8 mouse cellular contexts compared by ENCODE assay signal in genomic region chr9:13297122-13297667, GRCm38 (mm10). TPM values are rescaled to one million over a fixed set of nuclear protein-coding genes. Genes with fewer than 3 reads are reported as not detected.
A peak's percentile ranks its signal among the peaks of the same experiment; 100 is the strongest.
DNase-seq lines count a peak whose midpoint lies in the region; ATAC-seq and TF ChIP-seq lines count a peak whose summit lies in the region.

No protein-coding gene starts in this region.

- under 1% methylated on average over 12 of the region's 12 CpGs for WGBS in embryonic facial prominence, embryonic 14.5 days
- WGBS in intestine, embryonic 14.5 days: 0% methylated on average over 12 of the region's 12 CpGs

- peak overlapping the region; percentile 98 for H3K4me2 ChIP-seq in embryonic facial prominence, embryonic 14.5 days (ENCODE audit: low read depth, low read length)
- peak overlapping the region; percentile 98 for H3K4me2 ChIP-seq in intestine, embryonic 14.5 days (ENCODE audit: low read length)

- peak overlapping the region; percentile 86 for H3K4me3 ChIP-seq in gastrocnemius, adult 2 months
- H3K4me3 ChIP-seq in C2C12 (ENCODE audit: insufficient read depth, poor library complexity, severe bottlenecking): peak overlapping the region; percentile 43
- peak overlapping the region; percentile 56 for H3K4me3 ChIP-seq in embryonic facial prominence, embryonic 14.5 days (ENCODE audit: low read depth, low read length)
- H3K4me3 ChIP-seq in intestine, embryonic 14.5 days (ENCODE audit: low read depth, low read length): peak overlapping the region; percentile 46

- H3K79me3 ChIP-seq in C2C12 (ENCODE audit: low read depth): peaks cover 2% of the 10 kb centered on the region

- TF ChIP-seq CTCF in gastrocnemius, adult 2 months (IDR thresholded peaks at IDR 0.05): no peak
- TF ChIP-seq CTCF in C2C12 (IDR thresholded peaks at IDR 0.05; ENCODE audit: control insufficient read depth, insufficient read depth, insufficient read length): no peak

- no peaks in the 10 kb centered on the region for H3K9me3 ChIP-seq in embryonic facial prominence, embryonic 14.5 days (ENCODE audit: control insufficient read depth, low read length)
- H3K9me3 ChIP-seq in intestine, embryonic 14.5 days (ENCODE audit: control insufficient read depth, low read length): no peaks in the 10 kb centered on the region

- ATAC-seq in embryonic facial prominence, embryonic 14.5 days (ENCODE audit: low read depth): no peak
- no peak; the same call in 1 of the 2 replicates for ATAC-seq in intestine, embryonic 14.5 days (replicated peaks; ENCODE audit: low FRiP score, low TSS enrichment, low read depth)

- intact Hi-C loops in gastrocnemius, adult 2 months (cut with DNase I): loop anchor here (2.0 to 5.0 kb wide), 4 partner anchors 50 to 420 kb away; partner anchors contain the start of genes Ccdc82 and Jrkl

- H3K36me3 ChIP-seq in C2C12 (ENCODE audit: control insufficient read depth, insufficient read depth): no peaks in the 10 kb centered on the region
- H3K36me3 ChIP-seq in embryonic facial prominence, embryonic 14.5 days (ENCODE audit: control insufficient read depth, insufficient read depth, low read length): no peaks in the 10 kb centered on the region
- H3K36me3 ChIP-seq in intestine, embryonic 14.5 days (ENCODE audit: control insufficient read depth, insufficient read depth, low read length): no peaks in the 10 kb centered on the region

- H3ac ChIP-seq in C2C12 (ENCODE audit: control insufficient read depth, insufficient read length, low read depth): peak overlapping the region; percentile 51

- H3K4me1 ChIP-seq in embryonic facial prominence, embryonic 14.5 days (ENCODE audit: control insufficient read depth, insufficient read depth, low read length): peaks cover 42% of the 10 kb centered on the region
- peaks cover 16% of the 10 kb centered on the region for H3K4me1 ChIP-seq in intestine, embryonic 14.5 days (replicated peaks; ENCODE audit: control insufficient read depth, insufficient read depth, low read length)

- peak overlapping the region; percentile 68 for H3K9ac ChIP-seq in embryonic facial prominence, embryonic 14.5 days (ENCODE audit: low read depth, low read length)
- H3K9ac ChIP-seq in intestine, embryonic 14.5 days (ENCODE audit: low read length): peak overlapping the region; percentile 53

- H3K27ac ChIP-seq in gastrocnemius, adult 2 months: peak overlapping the region; percentile 86
- peak overlapping the region; percentile 81 for H3K27ac ChIP-seq in embryonic facial prominence, embryonic 14.5 days (replicated peaks; ENCODE audit: low read depth, low read length)
- H3K27ac ChIP-seq in intestine, embryonic 14.5 days (ENCODE audit: low read depth): peak overlapping the region; percentile 54

- no peaks in the 10 kb centered on the region for H3K27me3 ChIP-seq in C2C12 (ENCODE audit: control insufficient read depth, insufficient read depth, insufficient read length)
- no peaks in the 10 kb centered on the region for H3K27me3 ChIP-seq in embryonic facial prominence, embryonic 14.5 days (replicated peaks; ENCODE audit: control insufficient read depth, insufficient read depth, low read length)
- no peaks in the 10 kb centered on the region for H3K27me3 ChIP-seq in intestine, embryonic 14.5 days (replicated peaks; ENCODE audit: control insufficient read depth, insufficient read depth, low read length)

- DNase-seq in gastrocnemius, adult 2 months: no peak
- no peak for DNase-seq in gastrocnemius, adult 18-20 months (ENCODE audit: low spot score)
- DNase-seq in embryonic facial prominence, embryonic 14.5 days (ENCODE audit: low spot score): peak; percentile 46
- DNase-seq in intestine, embryonic 14.5 days (ENCODE audit: low spot score): peak; percentile 68
- peak; percentile 54 for DNase-seq in naive thymus-derived CD4-positive, alpha-beta T cell, adult 2 months (ENCODE audit: low read depth)
- no peak for DNase-seq in spleen, postnatal 14 days (ENCODE audit: low spot score in 2 of 2)
- DNase-seq in layer of hippocampus, postnatal 14 days (ENCODE audit: low spot score in 2 of 2): no peak

- H3K79me2 ChIP-seq in C2C12 (ENCODE audit: control insufficient read depth, insufficient read depth): peaks cover 8% of the 10 kb centered on the region

TF ChIP-seq in C2C12, 6 proteins besides CTCF, POLR2A, EP300 and RAD21:
- TF ChIP-seq MAX (IDR thresholded peaks at IDR 0.05) (no peak), USF1 (IDR thresholded peaks at IDR 0.05; ENCODE audit: low read depth) (no peak), MYOG (IDR thresholded peaks at IDR 0.05; ENCODE audit: control insufficient read depth, extremely low read depth, insufficient read length) (no peak), FOSL1 (IDR thresholded peaks at IDR 0.05; ENCODE audit: insufficient read depth, low read length, poor library complexity, severe bottlenecking) (no peak), MYOD1 (IDR thresholded peaks at IDR 0.05; ENCODE audit: control insufficient read depth, insufficient read length, low read depth) (no peak), CEBPB (IDR thresholded peaks at IDR 0.05; ENCODE audit: low read depth) (no peak)

RNA-seq across cellular contexts. Expression of gene Maml2, which starts 0.6 kb away (rescaled TPM):
- 1 to 10 TPM; 2.9 to 3.0 TPM for total RNA-seq in gastrocnemius, adult 2 months (2021)
- total RNA-seq in gastrocnemius, adult 18-20 months (2021): 1 to 10 TPM; 2.3 to 2.6 TPM
- polyA plus RNA-seq in C2C12 (2012; fragmentation: generic; extraction: Trizol): 1.5 TPM
- polyA plus RNA-seq in embryonic facial prominence, embryonic 14.5 days (2014; fragmentation: Nextera tagmentation; extraction: Ambion mirVana): 9.8 and 11.1 TPM in 2 replicates
- 6.3 and 6.5 TPM in 2 replicates for polyA plus RNA-seq in intestine, embryonic 14.5 days (2014; fragmentation: Nextera tagmentation; extraction: Ambion mirVana)
- 10 to 100 TPM; 15.1 to 16.5 TPM for total RNA-seq in layer of hippocampus, postnatal 14 days (2021)

RNA-seq across cellular contexts. Expression of gene Ccdc82, which starts 50.4 kb away (rescaled TPM):
- 1 to 10 TPM; 4.4 to 5.9 TPM for total RNA-seq in gastrocnemius, adult 2 months (2021)
- total RNA-seq in gastrocnemius, adult 18-20 months (2021): 1 to 10 TPM; 3.6 to 4.9 TPM
- 1.8 TPM for polyA plus RNA-seq in C2C12 (2012; fragmentation: generic; extraction: Trizol)
- polyA plus RNA-seq in embryonic facial prominence, embryonic 14.5 days (2014; fragmentation: Nextera tagmentation; extraction: Ambion mirVana): 7.7 and 10.5 TPM in 2 replicates
- polyA plus RNA-seq in intestine, embryonic 14.5 days (2014; fragmentation: Nextera tagmentation; extraction: Ambion mirVana): 10.2 and 11.2 TPM in 2 replicates
- 1 to 10 TPM; 9.3 to 9.6 TPM for total RNA-seq in layer of hippocampus, postnatal 14 days (2021)

RNA-seq across cellular contexts. Expression of gene Jrkl, which starts 51.6 kb away (rescaled TPM):
- total RNA-seq in gastrocnemius, adult 2 months (2021): 1 to 10 TPM; 2.8 to 3.5 TPM
- 1 to 10 TPM; 2.8 to 3.1 TPM for total RNA-seq in gastrocnemius, adult 18-20 months (2021)
- polyA plus RNA-seq in C2C12 (2012; fragmentation: generic; extraction: Trizol): 1.0 TPM
- 9.1 and 9.6 TPM in 2 replicates for polyA plus RNA-seq in embryonic facial prominence, embryonic 14.5 days (2014; fragmentation: Nextera tagmentation; extraction: Ambion mirVana)
- polyA plus RNA-seq in intestine, embryonic 14.5 days (2014; fragmentation: Nextera tagmentation; extraction: Ambion mirVana): 5.9 and 6.2 TPM in 2 replicates
- total RNA-seq in layer of hippocampus, postnatal 14 days (2021): 1 to 10 TPM; 9.5 to 10.0 TPM

Comparison
In these comparisons a context has a peak if more than half of its experiments do, and no peak if none do; other contexts are left out.
1. DNase-seq: peak in embryonic facial prominence, embryonic 14.5 days (single experiment), intestine, embryonic 14.5 days (single experiment) and naive thymus-derived CD4-positive, alpha-beta T cell, adult 2 months (single experiment); none in gastrocnemius, adult 2 months (single experiment), gastrocnemius, adult 18-20 months (single experiment), spleen, postnatal 14 days (0 of 2) and layer of hippocampus, postnatal 14 days (0 of 2).
2. RNA of gene Maml2, which starts 0.6 kb away (total RNA-seq): 15.1 to 16.5 TPM in layer of hippocampus, postnatal 14 days; 2.9 to 3.0 TPM in gastrocnemius, adult 2 months and 2.3 to 2.6 TPM in gastrocnemius, adult 18-20 months; every median in the first group is over 4 times any median in the second.
3. Peak in every context shown above with its lines, with median percentiles within 50 percentile points of each other: H3K27ac ChIP-seq and H3K4me3 ChIP-seq.